Mouse (Mus musculus): ENCODE results near the gene Pak7.

The Pak7 gene

GRCm38 (mm10) chr2:136150752-136151151 lies 237.0 kb downstream of the Pak7 start:
- DNase-seq (ENCODE audit: low spot score), result no peak

DNA sequence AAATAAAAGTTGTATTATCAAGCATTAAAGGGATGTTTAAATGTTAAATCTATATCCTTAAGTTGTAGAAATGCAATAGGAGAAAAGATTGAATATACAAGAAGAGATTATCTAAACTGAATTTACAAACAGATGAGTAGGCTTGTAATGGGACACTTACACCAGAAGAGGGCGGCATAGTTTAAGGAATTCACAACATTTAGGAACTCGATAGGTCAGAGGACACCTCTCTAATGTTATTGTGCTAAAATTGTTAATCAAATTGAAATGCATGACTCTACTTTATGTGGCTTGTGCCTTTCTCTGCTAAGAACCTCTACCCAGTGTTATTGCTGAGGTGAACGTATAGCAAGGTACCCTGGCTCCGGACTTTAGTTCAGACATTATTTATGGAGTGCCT lies 238.2 kb downstream of the Pak7 start:
- DNase-seq (ENCODE audit: low spot score), result no peak

DNA sequence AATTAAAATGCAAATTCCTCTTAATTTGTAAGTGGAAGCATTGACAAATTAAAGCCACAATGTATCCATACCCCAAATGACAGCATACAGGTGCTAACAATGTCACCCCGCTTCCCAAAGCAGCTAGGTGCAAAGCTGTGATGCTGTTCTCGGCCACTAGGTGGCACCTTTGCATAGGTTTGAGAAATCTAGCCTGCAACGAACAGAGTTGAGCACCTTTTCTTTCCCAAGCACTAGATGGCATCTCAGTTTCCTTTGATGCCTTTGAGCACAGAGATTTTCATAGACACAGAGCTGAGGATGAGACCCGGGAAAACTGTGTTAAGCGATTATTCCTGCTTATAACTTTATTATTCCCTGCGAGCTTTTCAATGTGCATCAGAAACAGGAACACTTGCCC lies 238.8 kb downstream of the Pak7 start:
- peak; percentile 80 for DNase-seq (ENCODE audit: low spot score)

DNA sequence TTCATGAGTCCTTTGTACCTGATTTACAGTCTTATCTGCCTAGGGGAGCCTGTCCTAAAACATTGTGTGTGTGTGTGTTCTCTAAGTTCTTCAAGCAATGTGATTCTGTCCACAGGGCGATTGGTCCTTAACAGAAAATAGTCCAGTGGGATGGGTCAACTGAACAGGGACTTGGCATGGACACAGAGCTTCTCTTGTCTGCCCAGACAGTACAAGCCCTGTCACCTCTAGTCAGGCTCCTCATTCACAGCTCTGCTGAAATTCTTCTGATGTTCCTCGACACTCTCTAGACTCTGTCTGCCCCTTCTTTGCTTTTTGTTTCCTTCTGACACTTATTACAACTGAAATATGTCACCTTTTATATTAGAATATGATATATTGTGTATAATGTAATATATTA lies 247.0 kb downstream of the Pak7 start:
- DNase-seq (ENCODE audit: low spot score), result no peak

DNA sequence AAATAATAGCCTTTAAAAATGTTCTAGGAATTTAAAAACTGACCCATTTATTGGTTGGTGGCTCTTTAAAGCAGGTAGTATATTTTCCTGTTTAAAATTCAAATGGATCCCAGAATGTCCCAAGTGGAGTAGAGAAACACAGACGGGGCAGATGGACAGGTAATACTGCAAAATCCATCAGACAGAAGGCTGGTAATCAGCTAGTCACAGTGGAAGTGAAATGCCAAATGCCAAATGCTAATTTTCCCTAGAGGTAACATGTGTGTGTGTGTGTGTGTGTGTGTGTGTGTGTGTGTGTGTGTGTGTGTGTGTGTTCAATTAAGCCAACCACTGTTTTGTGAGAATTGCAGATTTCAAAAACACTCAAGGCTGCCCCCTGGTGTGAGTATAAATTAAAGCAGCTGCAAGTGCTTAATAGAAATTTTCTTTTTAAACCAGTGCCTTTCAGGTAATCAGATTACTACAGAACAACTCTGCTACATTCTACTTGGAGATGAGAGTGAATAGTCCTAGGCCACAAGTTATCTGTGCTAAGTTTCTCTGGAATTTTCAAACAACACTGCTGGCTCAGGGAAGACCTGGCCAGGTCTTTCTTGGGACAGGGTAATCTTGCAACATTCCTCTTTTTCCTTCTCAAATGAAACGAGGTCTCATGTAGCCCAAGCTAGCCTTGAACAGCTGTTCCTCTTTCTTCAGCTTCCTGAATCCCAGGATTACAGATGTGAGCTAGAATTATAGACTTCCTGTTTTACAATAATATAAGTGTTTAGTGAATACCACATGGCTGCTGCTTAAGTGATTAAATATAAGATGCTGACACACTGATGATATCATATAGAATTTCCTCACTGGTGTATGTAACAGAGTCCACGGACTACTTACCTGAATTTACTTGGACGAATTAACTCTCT lies 248.4 kb downstream of the Pak7 start:
- DNase-seq (ENCODE audit: low spot score), result no peak

DNA sequence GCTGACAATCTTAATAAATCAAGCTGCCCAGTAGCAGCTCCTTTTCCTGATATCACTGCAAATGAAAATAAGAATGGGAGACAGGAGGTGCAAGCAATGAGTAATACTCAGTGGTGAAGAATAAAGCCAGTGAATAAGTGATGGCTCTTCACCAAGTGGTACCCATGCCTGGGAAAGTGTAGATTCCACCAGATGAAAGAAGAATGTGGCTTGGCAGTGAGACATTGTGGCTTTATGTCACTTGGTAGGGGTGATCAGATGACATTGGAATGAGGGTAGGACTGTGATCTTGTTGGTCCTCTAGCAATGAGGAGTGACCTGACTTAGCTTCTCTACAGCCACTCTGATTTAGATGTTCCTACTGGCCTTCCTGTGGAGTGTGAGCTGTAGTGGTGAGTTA lies 249.3 kb downstream of the Pak7 start:
- no peak for DNase-seq (ENCODE audit: low spot score)

DNA sequence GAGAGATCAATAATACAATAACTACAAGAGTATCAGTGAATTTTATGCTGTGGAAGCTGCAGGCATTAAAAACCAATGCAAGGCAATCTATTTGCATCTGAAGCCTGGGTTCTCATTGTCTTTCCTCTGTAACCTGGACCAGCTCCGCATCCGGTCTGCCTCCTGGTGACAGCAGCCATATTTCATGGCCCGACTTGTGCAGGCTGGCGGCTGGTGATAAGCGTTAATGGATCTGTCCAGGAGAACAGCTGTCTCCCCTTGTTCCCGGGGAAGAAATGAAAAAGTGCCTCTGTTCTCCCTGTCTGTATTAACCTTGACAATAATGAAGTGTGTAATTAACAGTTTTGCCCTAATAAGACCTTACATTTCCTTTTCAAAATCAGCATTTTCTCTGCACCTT lies 265.9 kb downstream of the Pak7 start:
- no peak for DNase-seq (ENCODE audit: low spot score)

DNA sequence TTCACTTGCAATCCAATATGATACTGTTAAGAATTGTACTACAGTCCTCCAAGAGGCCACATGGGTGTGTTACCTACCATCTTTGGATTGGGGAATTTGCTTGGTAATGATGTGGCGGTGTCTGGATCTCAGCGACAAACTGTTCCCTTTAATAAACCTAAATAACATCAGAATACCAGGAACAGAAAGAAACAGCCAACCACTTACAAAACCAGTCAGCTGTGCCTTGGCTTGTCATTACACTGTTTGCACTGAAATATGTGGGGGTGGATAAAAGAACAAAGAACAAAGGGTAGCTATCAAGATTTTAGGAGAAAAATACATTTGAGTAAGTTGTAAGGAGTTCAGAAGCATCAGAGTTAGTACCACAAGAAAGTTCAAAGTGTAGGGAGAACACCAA lies 269.8 kb downstream of the Pak7 start:
- no peak for DNase-seq (ENCODE audit: low spot score)

DNA sequence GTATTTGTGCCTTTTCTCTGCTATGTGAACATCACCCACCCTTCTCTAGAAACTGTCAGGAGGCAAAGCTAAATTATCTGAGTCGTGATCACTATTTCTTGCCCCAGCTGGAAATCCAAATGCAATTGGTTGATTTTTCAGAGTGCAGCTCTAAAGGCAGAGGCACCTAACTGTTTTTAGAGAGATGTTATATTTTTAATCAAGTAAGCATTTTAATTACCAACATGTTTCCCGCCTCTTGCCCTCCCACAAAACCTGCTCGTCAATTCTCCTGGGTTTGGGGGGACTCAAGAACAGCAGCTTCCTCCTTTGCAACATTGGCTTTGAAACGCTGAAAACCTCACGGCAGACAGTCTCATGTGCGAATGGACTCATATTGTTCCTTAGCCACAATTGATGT lies 274.4 kb downstream of the Pak7 start:
- DNase-seq (ENCODE audit: low spot score), result no peak

GRCm38 (mm10) chr2:136109038-136109363 lies 278.8 kb downstream of the Pak7 start:
- peak; percentile 26 for DNase-seq (ENCODE audit: low spot score)

GRCm38 (mm10) chr2:136108124-136109037 lies 279.4 kb downstream of the Pak7 start:
- no peak for DNase-seq (ENCODE audit: low spot score)

DNA sequence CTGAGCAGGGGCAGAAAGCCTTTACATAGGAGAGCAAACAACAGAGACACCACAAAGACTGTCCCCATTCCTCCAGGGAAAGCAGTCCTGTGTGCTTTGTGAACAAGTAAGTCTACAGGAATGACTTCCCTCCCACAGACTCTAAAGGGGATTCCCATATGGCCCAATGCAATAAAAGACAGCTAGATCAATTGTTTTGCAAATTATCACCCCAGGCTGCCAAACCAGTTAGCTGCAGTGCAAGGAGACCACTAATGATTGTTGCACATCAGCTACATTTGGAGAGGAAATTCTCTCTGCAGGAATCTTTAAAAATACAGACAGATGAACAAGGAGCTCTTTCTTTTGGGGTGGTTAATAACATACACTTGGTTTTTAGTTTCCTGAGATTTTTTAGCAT lies 280.2 kb downstream of the Pak7 start:
- DNase-seq (ENCODE audit: low spot score), result no peak

DNA sequence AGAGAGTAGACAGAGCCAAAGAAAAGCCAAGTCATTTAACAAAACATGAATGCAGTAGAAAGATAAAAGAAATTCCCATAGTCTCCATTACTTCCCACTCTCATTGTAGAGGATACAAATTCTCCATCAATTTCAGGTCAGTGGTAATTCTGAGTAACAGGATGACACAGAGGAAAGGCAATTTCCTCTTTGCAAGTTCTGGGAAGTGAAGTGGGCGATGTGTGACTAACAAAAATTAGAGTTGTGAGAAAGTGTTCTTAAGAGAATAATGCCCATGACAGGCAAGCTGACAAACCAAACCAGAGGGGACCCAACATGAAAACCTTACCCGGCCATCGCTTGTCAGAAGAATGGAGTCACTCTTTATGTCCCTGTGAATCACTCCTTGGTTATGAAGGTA lies 290.6 kb downstream of the Pak7 start:
- DNase-seq (ENCODE audit: low spot score), result no peak

GRCm38 (mm10) chr2:136095978-136096377 lies 291.8 kb downstream of the Pak7 start:
- no peak for DNase-seq (ENCODE audit: low spot score)

- DNase-seq (ENCODE audit: low spot score), result no peak
Measured at GRCm38 (mm10) chr2:136064356-136064755, 323.4 kb downstream of the Pak7 start.

GRCm38 (mm10) chr2:136059029-136059669 lies 328.6 kb downstream of the Pak7 start:
- DNase-seq (ENCODE audit: low spot score), result no peak

- no peak for DNase-seq (ENCODE audit: low spot score)
Measured at GRCm38 (mm10) chr2:136058398-136058797, 329.4 kb downstream of the Pak7 start.

- DNase-seq (ENCODE audit: low spot score), result peak; percentile 28
Measured at GRCm38 (mm10) chr2:136057861-136058331, 329.9 kb downstream of the Pak7 start.

DNA sequence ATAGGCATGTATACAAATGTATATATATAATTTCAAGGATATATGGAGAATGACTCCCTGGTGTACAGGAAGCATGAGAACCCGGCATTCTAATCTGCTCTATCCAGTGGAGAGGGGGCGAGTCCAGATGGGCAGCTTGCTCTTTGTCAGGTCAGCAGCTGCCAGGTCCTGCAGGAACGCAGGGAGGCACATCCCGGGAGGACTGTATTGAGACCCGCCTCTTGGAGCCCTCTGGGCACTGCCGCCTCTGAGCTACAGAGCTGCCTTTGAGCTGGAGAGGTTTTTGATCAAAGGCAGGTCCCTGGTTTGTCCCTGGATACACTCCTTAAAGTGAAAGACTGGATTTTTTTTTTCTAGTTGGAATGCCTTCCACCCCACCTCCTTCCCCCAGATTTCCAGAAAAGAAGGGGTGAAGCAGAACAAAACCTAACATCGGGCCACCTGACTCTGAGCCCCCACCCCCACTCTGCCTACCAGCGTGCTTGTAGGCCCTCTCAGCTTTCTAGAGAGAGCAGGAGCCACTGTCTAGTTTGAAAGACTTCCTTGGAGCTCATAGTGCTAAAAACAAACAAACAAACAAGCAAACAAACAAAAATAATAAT lies 336.0 kb downstream of the Pak7 start, which contains the start of gene Lamp5:
TSS of gene Lamp5 (plus strand) at position 552 of the 602 bp plus-strand sequence.
- no peak for DNase-seq (ENCODE audit: low spot score)

GRCm38 (mm10) chr2:136050793-136051615 lies 336.8 kb downstream of the Pak7 start:
- DNase-seq (ENCODE audit: low spot score), result peak; percentile 57

DNA sequence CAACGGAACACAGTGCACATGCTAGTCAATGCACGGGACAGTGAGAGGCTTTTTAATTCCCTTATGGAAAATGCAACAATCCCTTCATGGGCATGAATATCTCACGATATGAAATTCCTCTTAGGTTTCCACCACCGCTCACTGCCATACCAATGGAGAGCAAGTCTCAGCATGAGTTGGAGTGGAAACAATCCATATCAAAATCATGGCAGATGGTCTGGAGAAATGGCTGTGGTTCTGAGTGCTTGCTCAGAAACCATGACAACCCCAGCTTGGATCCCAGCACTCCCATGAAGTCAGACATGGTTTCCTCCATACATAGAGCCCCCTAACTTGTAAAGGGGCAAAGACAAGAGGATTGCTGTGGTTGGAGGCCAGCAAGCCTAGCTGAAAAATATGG lies 339.3 kb downstream of the Pak7 start:
- no peak for DNase-seq (ENCODE audit: low spot score)

Measured in layer of hippocampus, adult 11-12 months (tissue).